Mouse (Mus musculus) adrenal gland, postnatal 14 days (tissue): ENCODE measurements around the gene Ap1s3. TPM values are rescaled to one million over a fixed set of nuclear protein-coding genes. Genes with fewer than 3 reads are reported as not detected.
"Not testable (repeated sequence)": the region's sequence is repeated elsewhere in the genome, so short reads cannot be mapped to it uniquely, and the experiment has no call there.

Experiments
- DNase-seq: peaks from one replicate; pipeline ENCODE4 v3.0.0; 2021; ENCODE audit warnings: mixed read lengths
- total RNA-seq: library from RNA; stranded (reverse); gene quantifications from 2 replicates; pipeline ENCODE4 v1.2.3, GENCODE M21; 2021

Gene Ap1s3
- total RNA-seq, 1 experiment from 2014 or later, result 0.67 TPM

GRCm38 (mm10) chr1:79664911-79665310 is 6.9 kb downstream of the Ap1s3 start:
- no peak for DNase-seq

- no peak for DNase-seq
Observed at GRCm38 (mm10) chr1:79659598-79659997, 12.2 kb downstream of the Ap1s3 start.

GRCm38 (mm10) chr1:79657411-79657810 is 14.4 kb downstream of the Ap1s3 start:
- no peak for DNase-seq

GRCm38 (mm10) chr1:79655819-79656555 is 15.8 kb downstream of the Ap1s3 start:
- no peak for DNase-seq

GRCm38 (mm10) chr1:79654948-79655347 is 16.8 kb downstream of the Ap1s3 start:
- DNase-seq, result no peak

- DNase-seq, result no peak
Observed at GRCm38 (mm10) chr1:79643411-79644110, 28.2 kb downstream of the Ap1s3 start.

- no peak for DNase-seq
Observed at GRCm38 (mm10) chr1:79642680-79643079, 29.1 kb downstream of the Ap1s3 start.

- no peak for DNase-seq
Observed at GRCm38 (mm10) chr1:79641355-79641754, 30.4 kb downstream of the Ap1s3 start.

- peak; percentile 57 for DNase-seq
Observed at GRCm38 (mm10) chr1:79640151-79640550, 31.6 kb downstream of the Ap1s3 start.

GRCm38 (mm10) chr1:79639683-79640082 is 32.1 kb downstream of the Ap1s3 start:
- DNase-seq, result no peak

- no peak for DNase-seq
Observed at GRCm38 (mm10) chr1:79639107-79639506, 32.7 kb downstream of the Ap1s3 start.

GRCm38 (mm10) chr1:79637768-79638167 is 34.0 kb downstream of the Ap1s3 start:
- no peak for DNase-seq

GRCm38 (mm10) chr1:79631521-79631920 is 40.3 kb downstream of the Ap1s3 start:
- DNase-seq, result no peak

GRCm38 (mm10) chr1:79629726-79630125 is 42.0 kb downstream of the Ap1s3 start:
- DNase-seq, result no peak

GRCm38 (mm10) chr1:79626140-79626539 is 45.6 kb downstream of the Ap1s3 start:
- DNase-seq, result peak; percentile 16

GRCm38 (mm10) chr1:79619434-79619833 is 52.3 kb downstream of the Ap1s3 start:
- no peak for DNase-seq

GRCm38 (mm10) chr1:79616492-79616891 is 55.3 kb downstream of the Ap1s3 start:
- no peak for DNase-seq

GRCm38 (mm10) chr1:79614456-79614855 is 57.3 kb downstream of the Ap1s3 start:
- no peak for DNase-seq

GRCm38 (mm10) chr1:79611271-79611670 is 60.5 kb downstream of the Ap1s3 start:
- DNase-seq, result not testable (repeated sequence)

- not testable (repeated sequence) for DNase-seq
Observed at GRCm38 (mm10) chr1:79608856-79609255, 62.9 kb downstream of the Ap1s3 start.

- DNase-seq, result no peak
Observed at GRCm38 (mm10) chr1:79602500-79602899, 69.3 kb downstream of the Ap1s3 start.

GRCm38 (mm10) chr1:79598385-79599178 is 73.2 kb downstream of the Ap1s3 start:
- DNase-seq, result no peak

GRCm38 (mm10) chr1:79592721-79593277 is 79.0 kb downstream of the Ap1s3 start:
- no peak for DNase-seq
